Mouse (Mus musculus) neural tube, embryonic 12.5 days (tissue): Measurements from ENCODE around the gene Lhfpl3. TPM values are rescaled to one million over a fixed set of nuclear protein-coding genes. Genes with fewer than 3 reads are reported as not detected.

ENCODE experiments used
- ATAC-seq: fragments of 200-750 bp; cut with Nextera tagmentation; 2 replicates; pipeline ENCODE4 v1.8.0; 2017; ENCODE audit warnings: low read depth, mild to moderate bottlenecking, moderate TSS enrichment, moderate library complexity; ENCODE audit not compliant: low FRiP score
- H3K27ac ChIP-seq: fragments of 300-500 bp; sonication (generic); 2 replicates; pipeline ENCODE4 v1.5.1; 2016
- H3K27me3 ChIP-seq: fragments of 300-500 bp; sonication (generic); replicated peaks from 2 replicates; pipeline ENCODE4 v1.6.1; 2016; ENCODE audit warnings: mild to moderate bottlenecking
- H3K36me3 ChIP-seq: fragments of 300-500 bp; sonication (generic); 2 replicates; pipeline ENCODE4 v1.6.1; 2016; ENCODE audit warnings: mild to moderate bottlenecking
- H3K4me1 ChIP-seq: fragments of 300-500 bp; sonication (generic); 2 replicates; pipeline ENCODE4 v1.6.1; 2016
- H3K4me2 ChIP-seq: fragments of 300-500 bp; sonication (generic); replicated peaks from 2 replicates; pipeline ENCODE4 v1.6.1; 2016; ENCODE audit warnings: mild to moderate bottlenecking
- H3K4me3 ChIP-seq: fragments of 300-500 bp; sonication (generic); 2 replicates; pipeline ENCODE4 v1.5.1; 2016
- H3K9ac ChIP-seq: fragments of 300-500 bp; sonication (generic); 2 replicates; pipeline ENCODE4 v1.6.1; 2016; ENCODE audit warnings: mild to moderate bottlenecking
- H3K9me3 ChIP-seq: fragments of 300-500 bp; sonication (generic); 2 replicates; pipeline ENCODE4 v1.6.1; 2016; ENCODE audit warnings: mild to moderate bottlenecking
- WGBS: fragments of 180-500 bp; shearing (Covaris S2); methylation state at CpG from one replicate; pipeline ENCODE4 v1.1.7; 2016; 5-methylcytosine and 5-hydroxymethylcytosine counted together
- polyA plus RNA-seq: library from polyadenylated mRNA; unstranded; fragments of >200 nt; fragmentation: Nextera tagmentation; extraction: Ambion mirVana; gene quantifications from 2 replicates; pipeline ENCODE4 v1.2.1, GENCODE M21; 2016

Gene Lhfpl3
- polyA plus RNA-seq, 1 experiment from 2014 or later = 1.7 TPM

GRCm38 (mm10) chr5:22856480-22856879 is 110.6 kb downstream of the Lhfpl3 start:
- ATAC-seq = no peak
- no peaks in the 10 kb centered on the region for H3K36me3 ChIP-seq
- H3K9ac ChIP-seq = no peak overlapping the region
- H3K4me3 ChIP-seq = no peak overlapping the region
- no peaks in the 10 kb centered on the region for H3K9me3 ChIP-seq
- WGBS = 80% methylated on average over 4 of the region's 4 CpGs
- H3K27ac ChIP-seq = no peak overlapping the region
- H3K27me3 ChIP-seq = no peaks in the 10 kb centered on the region
- no peak overlapping the region for H3K4me2 ChIP-seq
- no peaks in the 10 kb centered on the region for H3K4me1 ChIP-seq

- no peaks in the 10 kb centered on the region for H3K36me3 ChIP-seq
Observed at GRCm38 (mm10) chr5:22861399-22861798, 115.5 kb downstream of the Lhfpl3 start.

DNA sequence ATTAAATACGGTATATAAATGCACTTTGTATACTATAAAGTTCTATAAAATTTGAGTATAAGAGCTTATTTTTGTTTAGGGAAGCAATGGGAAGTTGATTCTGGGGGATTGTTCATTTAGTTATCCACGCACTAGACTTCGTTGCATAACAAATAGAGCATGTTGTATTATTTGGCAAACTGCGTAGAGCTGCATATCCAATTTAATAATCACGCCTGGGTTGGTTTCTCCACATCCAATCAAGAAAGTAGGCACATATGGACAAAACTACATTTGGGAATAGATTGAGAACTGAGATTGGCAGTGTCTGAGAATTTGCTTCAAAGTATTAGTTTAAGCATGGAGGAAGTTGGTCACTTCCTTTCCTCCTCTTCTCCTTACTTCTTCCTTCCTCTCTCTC is 123.2 kb downstream of the Lhfpl3 start:
- ATAC-seq = no peak
- Histone ChIP-seq H3K4me2 (no peak overlapping the region), H3K9me3 (no peaks in the 10 kb centered on the region), H3K4me3 (no peak overlapping the region), H3K36me3 (no peaks in the 10 kb centered on the region), H3K27me3 (no peaks in the 10 kb centered on the region), H3K4me1 (no peaks in the 10 kb centered on the region), H3K9ac (no peak overlapping the region), H3K27ac (no peak overlapping the region)
- 96% methylated on average over 5 of the region's 5 CpGs for WGBS

More at GRCm38 (mm10) chr5:22861399-22861798, 115.5 kb downstream of the Lhfpl3 start:
- Histone ChIP-seq H3K4me3 (no peak overlapping the region), H3K27ac (no peak overlapping the region), H3K9ac (no peak overlapping the region), H3K9me3 (no peaks in the 10 kb centered on the region), H3K4me2 (no peak overlapping the region), H3K4me1 (no peaks in the 10 kb centered on the region), H3K27me3 (no peaks in the 10 kb centered on the region)
- 72% methylated on average over 1 of the region's 1 CpGs for WGBS
- 0 out of 2 replicates have a peak, but pooled peaks have one; percentile 21 for ATAC-seq

DNA sequence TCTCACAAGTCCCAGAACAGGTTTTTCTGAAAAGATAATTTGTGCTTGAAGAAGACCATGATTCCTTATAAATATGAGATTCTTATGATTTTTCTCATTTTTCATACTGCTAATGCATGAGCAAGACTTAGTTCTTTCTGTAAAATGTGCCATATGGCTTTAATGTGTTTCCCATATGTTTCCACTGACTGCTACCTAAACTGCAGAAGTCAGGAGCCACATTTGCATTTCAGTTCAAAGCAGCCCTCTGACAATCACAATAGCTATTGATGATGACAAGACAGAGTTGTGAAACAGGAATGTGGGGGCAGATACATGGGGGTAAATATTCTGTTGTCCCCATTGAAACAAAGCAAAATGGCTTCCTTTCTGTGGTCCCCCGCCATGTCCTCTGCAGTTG is 126.6 kb downstream of the Lhfpl3 start:
- Histone ChIP-seq H3K4me3 (no peak overlapping the region), H3K36me3 (no peaks in the 10 kb centered on the region), H3K4me2 (no peak overlapping the region), H3K9ac (no peak overlapping the region), H3K4me1 (no peaks in the 10 kb centered on the region), H3K27ac (no peak overlapping the region), H3K27me3 (no peaks in the 10 kb centered on the region), H3K9me3 (no peaks in the 10 kb centered on the region)
- no peak for ATAC-seq
- 71% methylated on average over 1 of the region's 1 CpGs for WGBS

- Histone ChIP-seq H3K27ac (no peak overlapping the region), H3K36me3 (no peaks in the 10 kb centered on the region), H3K9me3 (no peaks in the 10 kb centered on the region), H3K4me2 (no peak overlapping the region), H3K4me1 (no peaks in the 10 kb centered on the region), H3K27me3 (no peaks in the 10 kb centered on the region), H3K9ac (no peak overlapping the region), H3K4me3 (no peak overlapping the region)
- ATAC-seq = no peak
- WGBS = 87% methylated on average over 3 of the region's 3 CpGs
Observed at GRCm38 (mm10) chr5:22888345-22888744, 142.5 kb downstream of the Lhfpl3 start.

- WGBS = 83% methylated on average over 4 of the region's 4 CpGs
- Histone ChIP-seq H3K4me3 (no peak overlapping the region), H3K4me1 (no peaks in the 10 kb centered on the region), H3K27me3 (no peaks in the 10 kb centered on the region), H3K9ac (no peak overlapping the region), H3K4me2 (no peak overlapping the region), H3K9me3 (no peaks in the 10 kb centered on the region), H3K27ac (no peak overlapping the region), H3K36me3 (no peaks in the 10 kb centered on the region)
- no peak for ATAC-seq
Observed at GRCm38 (mm10) chr5:22889481-22889880, 143.6 kb downstream of the Lhfpl3 start.

- WGBS = 87% methylated on average over 3 of the region's 3 CpGs
Observed at GRCm38 (mm10) chr5:22897228-22897627, 151.4 kb downstream of the Lhfpl3 start.

DNA sequence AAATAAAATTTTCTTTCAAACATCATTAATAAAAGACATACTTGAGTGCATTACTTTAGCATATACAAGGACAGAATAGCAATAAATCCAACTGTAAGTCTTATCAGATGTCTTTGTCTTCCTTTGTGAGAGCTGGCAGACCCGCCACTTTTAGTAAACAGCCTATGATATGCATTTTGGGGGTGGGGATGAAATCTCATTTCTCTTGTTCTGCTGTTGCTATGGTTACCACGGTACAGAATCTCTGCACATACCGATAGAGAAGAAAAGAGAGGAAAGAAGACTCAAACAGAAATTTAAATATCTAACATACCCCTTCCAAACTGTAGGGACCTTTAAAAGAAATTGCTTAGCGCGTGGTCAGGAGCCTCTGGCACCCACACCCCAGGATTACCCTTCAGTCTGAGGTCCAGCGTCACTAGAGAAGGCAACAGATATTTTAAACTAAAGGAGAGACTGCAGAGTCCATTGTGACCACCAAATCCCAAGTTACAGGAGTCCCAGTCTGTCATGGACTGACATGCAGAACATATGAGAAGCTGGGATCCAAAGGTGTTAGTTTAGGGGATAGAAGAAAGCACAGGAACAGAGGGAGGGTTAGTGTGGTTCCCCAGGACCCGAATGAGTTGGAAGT is 151.9 kb downstream of the Lhfpl3 start:
- ATAC-seq = no peak
- Histone ChIP-seq H3K4me1 (no peaks in the 10 kb centered on the region), H3K27ac (no peak overlapping the region), H3K36me3 (no peaks in the 10 kb centered on the region), H3K4me2 (no peak overlapping the region), H3K4me3 (no peak overlapping the region), H3K9me3 (no peaks in the 10 kb centered on the region), H3K9ac (no peak overlapping the region), H3K27me3 (no peaks in the 10 kb centered on the region)
- WGBS = 74% methylated on average over 7 of the region's 7 CpGs

More at GRCm38 (mm10) chr5:22897228-22897627, 151.4 kb downstream of the Lhfpl3 start:
- Histone ChIP-seq H3K4me3 (no peak overlapping the region), H3K27ac (no peak overlapping the region), H3K36me3 (no peaks in the 10 kb centered on the region), H3K4me1 (no peaks in the 10 kb centered on the region), H3K27me3 (no peaks in the 10 kb centered on the region), H3K9me3 (no peaks in the 10 kb centered on the region), H3K4me2 (no peak overlapping the region), H3K9ac (no peak overlapping the region)
- no peak for ATAC-seq

DNA sequence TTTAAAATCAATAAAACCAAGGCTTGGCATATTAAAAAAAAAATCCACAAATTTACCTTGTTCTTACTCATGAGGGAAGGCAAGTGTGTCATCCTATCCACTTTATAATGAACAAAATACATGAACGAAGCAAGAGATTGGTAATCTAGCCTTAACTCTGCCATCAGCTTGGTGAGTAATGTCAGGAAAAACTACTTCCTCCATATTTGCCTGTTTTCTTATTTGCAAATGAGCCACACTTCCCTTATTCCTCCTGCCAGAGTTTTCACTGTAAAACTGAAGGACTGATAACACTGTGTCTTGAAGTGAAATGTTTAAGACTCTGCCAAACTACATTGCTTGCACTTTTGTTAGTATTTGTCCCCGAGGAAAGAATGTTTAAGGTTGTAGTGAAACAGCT is 152.7 kb downstream of the Lhfpl3 start:
- H3K4me2 ChIP-seq = no peak overlapping the region
- no peaks in the 10 kb centered on the region for H3K4me1 ChIP-seq
- 89% methylated on average over 2 of the region's 2 CpGs for WGBS
- no peaks in the 10 kb centered on the region for H3K36me3 ChIP-seq
- no peak overlapping the region for H3K9ac ChIP-seq
- H3K27me3 ChIP-seq = no peaks in the 10 kb centered on the region
- H3K27ac ChIP-seq = no peak overlapping the region
- no peak overlapping the region for H3K4me3 ChIP-seq
- H3K9me3 ChIP-seq = no peaks in the 10 kb centered on the region
- no peak for ATAC-seq

DNA sequence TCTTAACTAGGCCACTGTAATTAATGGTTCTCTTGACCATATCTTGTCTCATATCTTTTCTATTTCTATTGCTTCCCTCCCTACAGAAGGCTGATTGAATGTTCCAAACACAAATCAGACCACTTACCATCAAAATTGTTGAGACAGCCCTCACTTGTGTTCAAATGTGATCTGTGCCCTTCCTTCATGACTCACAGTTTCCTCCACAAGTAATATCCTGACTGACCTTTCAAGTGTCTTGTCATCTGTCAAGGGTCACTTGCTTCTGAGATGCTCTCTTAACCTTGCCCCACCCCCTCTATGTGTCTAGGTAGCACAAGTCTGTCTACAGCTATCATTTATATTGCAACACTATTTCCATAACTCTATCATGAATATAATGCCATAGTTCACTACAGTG is 154.1 kb downstream of the Lhfpl3 start:
- no peak overlapping the region for H3K9ac ChIP-seq
- no peaks in the 10 kb centered on the region for H3K4me1 ChIP-seq
- no peaks in the 10 kb centered on the region for H3K9me3 ChIP-seq
- ATAC-seq = no peak
- no peak overlapping the region for H3K4me3 ChIP-seq
- no peak overlapping the region for H3K27ac ChIP-seq
- no peaks in the 10 kb centered on the region for H3K27me3 ChIP-seq
- no peak overlapping the region for H3K4me2 ChIP-seq
- H3K36me3 ChIP-seq = no peaks in the 10 kb centered on the region

DNA sequence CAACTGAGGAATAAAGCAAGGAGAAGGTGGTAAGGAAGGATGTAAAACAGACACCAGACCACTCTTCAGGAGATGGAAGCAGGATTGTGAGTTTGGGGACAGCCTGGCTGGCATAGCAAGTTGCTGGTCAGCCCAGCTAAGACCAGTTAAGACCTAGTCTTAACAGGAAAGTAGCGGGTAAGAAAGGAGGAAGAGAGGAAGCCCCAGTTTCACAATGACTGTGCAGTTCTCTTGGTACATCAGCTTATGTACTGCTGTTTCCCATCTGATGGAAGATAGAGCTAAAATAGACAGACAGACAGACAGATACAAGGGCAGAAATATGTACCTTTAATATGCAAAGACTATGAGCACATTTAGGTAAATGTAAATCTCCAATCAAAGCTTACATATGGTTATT is 171.3 kb downstream of the Lhfpl3 start:
- Histone ChIP-seq H3K27ac (no peak overlapping the region), H3K4me3 (no peak overlapping the region), H3K27me3 (no peaks in the 10 kb centered on the region), H3K9me3 (no peaks in the 10 kb centered on the region), H3K36me3 (no peaks in the 10 kb centered on the region), H3K4me1 (no peaks in the 10 kb centered on the region), H3K9ac (no peak overlapping the region), H3K4me2 (no peak overlapping the region)
- no peak for ATAC-seq
- 83% methylated on average over 1 of the region's 1 CpGs for WGBS

- Histone ChIP-seq H3K27ac (no peak overlapping the region), H3K4me2 (no peak overlapping the region), H3K9me3 (no peaks in the 10 kb centered on the region), H3K4me1 (no peaks in the 10 kb centered on the region), H3K9ac (no peak overlapping the region), H3K36me3 (no peaks in the 10 kb centered on the region), H3K4me3 (no peak overlapping the region), H3K27me3 (no peaks in the 10 kb centered on the region)
- ATAC-seq = no peak
Observed at GRCm38 (mm10) chr5:22926171-22926570, 180.3 kb downstream of the Lhfpl3 start.

- H3K4me2 ChIP-seq = no peak overlapping the region
- WGBS = 71% methylated on average over 2 of the region's 2 CpGs
- H3K4me1 ChIP-seq = no peaks in the 10 kb centered on the region
- no peak overlapping the region for H3K4me3 ChIP-seq
- no peaks in the 10 kb centered on the region for H3K36me3 ChIP-seq
- no peaks in the 10 kb centered on the region for H3K9me3 ChIP-seq
- no peaks in the 10 kb centered on the region for H3K27me3 ChIP-seq
- H3K9ac ChIP-seq = no peak overlapping the region
- no peak overlapping the region for H3K27ac ChIP-seq
- ATAC-seq = no peak
Observed at GRCm38 (mm10) chr5:22928746-22929145, 182.9 kb downstream of the Lhfpl3 start.
